ENCODE assay signal across 8 mouse cellular contexts in the genomic region with DNA sequence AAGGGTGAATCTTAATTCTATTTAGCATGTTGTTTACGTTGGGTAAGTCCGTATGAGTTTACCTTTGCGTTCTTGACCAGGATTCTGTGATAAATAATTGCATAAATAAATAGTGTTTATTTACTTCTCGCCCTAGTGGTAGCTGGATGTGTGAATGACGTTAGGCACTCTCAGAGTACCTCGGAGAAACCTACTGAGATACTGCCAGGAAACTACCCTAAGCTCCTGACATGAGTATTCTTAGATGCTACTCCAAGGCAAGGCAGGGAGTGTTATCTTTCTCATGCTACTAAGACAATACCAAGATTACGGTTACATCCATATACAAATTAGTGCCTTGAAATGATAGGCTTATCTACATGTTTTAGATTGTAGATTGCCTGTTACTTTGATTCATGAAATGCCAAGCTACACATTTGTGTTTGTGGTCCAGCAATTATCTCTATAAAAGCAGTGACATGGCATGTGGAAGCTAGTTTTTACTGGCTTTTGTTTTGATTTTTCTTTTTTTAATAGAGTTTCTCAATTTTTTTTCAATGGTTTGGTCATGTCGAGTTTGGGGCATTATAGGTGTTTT. TPM values are rescaled to one million over a fixed set of nuclear protein-coding genes. Genes with fewer than 3 reads are reported as not detected.
DNase-seq lines count a peak whose midpoint lies in the region; ATAC-seq and TF ChIP-seq lines count a peak whose summit lies in the region.

No protein-coding gene starts in this region.

- no peak for ATAC-seq in heart, embryonic 12.5 days (ENCODE audit: insufficient number of reproducible peaks, low FRiP score)
- no peak for ATAC-seq in forebrain, embryonic 14.5 days
- ATAC-seq in liver, postnatal 0 days, result no peak
- ATAC-seq in cerebellum, adult (ENCODE audit: insufficient number of reproducible peaks, low FRiP score, low TSS enrichment), result no peak

- no peaks in the 10 kb centered on the region for H3K27me3 ChIP-seq in heart, embryonic 12.5 days (replicated peaks)
- no peaks in the 10 kb centered on the region for H3K27me3 ChIP-seq in forebrain, embryonic 14.5 days (replicated peaks; ENCODE audit: control insufficient read depth, insufficient read depth, low read length)
- no peaks in the 10 kb centered on the region for H3K27me3 ChIP-seq in liver, postnatal 0 days (ENCODE audit: insufficient read depth, low read length)

- peak overlapping the region; percentile 91 for H3K4me3 ChIP-seq in heart, embryonic 12.5 days
- peak overlapping the region; percentile 85 for H3K4me3 ChIP-seq in forebrain, embryonic 14.5 days (ENCODE audit: low read depth, low read length)
- H3K4me3 ChIP-seq in liver, postnatal 0 days (ENCODE audit: low read depth, low read length), result peak overlapping the region; percentile 91

- peaks cover 5% of the 10 kb centered on the region; the same call in 1 of the 2 replicates for H3K36me3 ChIP-seq in heart, embryonic 12.5 days
- H3K36me3 ChIP-seq in forebrain, embryonic 14.5 days (ENCODE audit: control insufficient read depth, insufficient read depth, low read length), result peaks cover 3% of the 10 kb centered on the region; the same call in 1 of the 2 replicates
- peaks cover 10% of the 10 kb centered on the region for H3K36me3 ChIP-seq in liver, postnatal 0 days (replicated peaks; ENCODE audit: insufficient read depth, low read length)

- no peaks in the 10 kb centered on the region for H3K9me3 ChIP-seq in heart, embryonic 12.5 days (replicated peaks)
- H3K9me3 ChIP-seq in forebrain, embryonic 14.5 days (replicated peaks; ENCODE audit: control insufficient read depth, low read length), result no peaks in the 10 kb centered on the region
- no peaks in the 10 kb centered on the region for H3K9me3 ChIP-seq in liver, postnatal 0 days (ENCODE audit: low read length)

- peak overlapping the region; percentile 96 for H3K9ac ChIP-seq in heart, embryonic 12.5 days
- H3K9ac ChIP-seq in forebrain, embryonic 14.5 days (ENCODE audit: low read length), result peak overlapping the region; percentile 95
- peak overlapping the region; percentile 96 for H3K9ac ChIP-seq in liver, postnatal 0 days (replicated peaks)

- TF ChIP-seq CTCF in liver, postnatal 0 days (IDR thresholded peaks at IDR 0.05; ENCODE audit: low read depth), result no peak

- WGBS in heart, embryonic 12.5 days, result 6% methylated on average over 8 of the region's 8 CpGs
- 11% methylated on average over 8 of the region's 8 CpGs for WGBS in forebrain, embryonic 14.5 days
- WGBS in liver, postnatal 0 days (ENCODE audit: insufficient replicate concordance), result 5% methylated on average over 8 of the region's 8 CpGs

- H3K4me1 ChIP-seq in heart, embryonic 12.5 days (replicated peaks), result peaks cover 12% of the 10 kb centered on the region
- peaks cover 11% of the 10 kb centered on the region for H3K4me1 ChIP-seq in forebrain, embryonic 14.5 days (ENCODE audit: control insufficient read depth, insufficient read depth, low read length)
- H3K4me1 ChIP-seq in liver, postnatal 0 days (ENCODE audit: insufficient read depth), result peaks cover 13% of the 10 kb centered on the region

- H3K27ac ChIP-seq in heart, embryonic 12.5 days (ENCODE audit: poor library complexity, severe bottlenecking), result peak overlapping the region; percentile 95; the same call in 1 of the 2 replicates
- no peak overlapping the region for H3K27ac ChIP-seq in forebrain, embryonic 14.5 days (ENCODE audit: low read depth, low read length)
- peak overlapping the region; percentile 96; the same call in 1 of the 2 replicates for H3K27ac ChIP-seq in liver, postnatal 0 days (ENCODE audit: low read depth)

- peak overlapping the region; percentile 84 for H3K4me2 ChIP-seq in heart, embryonic 12.5 days
- peak overlapping the region; percentile 71 for H3K4me2 ChIP-seq in forebrain, embryonic 14.5 days (ENCODE audit: low read length)
- H3K4me2 ChIP-seq in liver, postnatal 0 days (ENCODE audit: low read depth, low read length), result peak overlapping the region; percentile 91

- no peak for DNase-seq in heart, adult 8-10 months (ENCODE audit: low spot score)
- peak; percentile 13 for DNase-seq in ES-CJ7 (ENCODE audit: low read depth, low spot score)
- DNase-seq in forebrain, embryonic 14.5 days (ENCODE audit: low spot score), result peak; percentile 6
- no peak for DNase-seq in liver, postnatal 0 days
- DNase-seq in left cerebral cortex, postnatal 25 days (ENCODE audit: low spot score in 2 of 2), result no peak
- no peak for DNase-seq in gastrocnemius, postnatal 36 days

- no peak for TF ChIP-seq EP300 in liver, postnatal 0 days (IDR thresholded peaks at IDR 0.05; ENCODE audit: low read depth)

- intact Hi-C loops in left cerebral cortex, postnatal 25 days (cut with DNase I), result loop anchor here (2.0 kb wide), 2 partner anchors 71 to 91 kb away; a partner anchor contains a TSS
- intact Hi-C loops in gastrocnemius, postnatal 36 days (cut with DNase I), result no loop called here

RNA-seq across cellular contexts. Expression of a gene that starts 1.4 kb away (rescaled TPM):
- 0.18 TPM in 1 of 2 replicates, not detected in the other for polyA plus RNA-seq in heart, embryonic 12.5 days (2016; fragmentation: Nextera tagmentation; extraction: Ambion mirVana)
- total RNA-seq in heart, adult 8-10 months (2022), result not detected
- 0.50 and 0.83 TPM in 2 replicates for polyA plus RNA-seq in forebrain, embryonic 14.5 days (2014; fragmentation: Nextera tagmentation; extraction: Ambion mirVana)
- 0.06 TPM in 1 of 2 replicates, not detected in the other for polyA plus RNA-seq in liver, postnatal 0 days (2015; fragmentation: Nextera tagmentation; extraction: Ambion mirVana)
- under 1 TPM in 1 of 2 experiments, not detected in 1; 0.18 TPM for total RNA-seq in left cerebral cortex, postnatal 25 days (2021)
- not detected for total RNA-seq in gastrocnemius, postnatal 36 days (2021)

RNA-seq across cellular contexts. Expression of a gene that starts 1.5 kb away (rescaled TPM):
- 44.4 and 49.2 TPM in 2 replicates for polyA plus RNA-seq in heart, embryonic 12.5 days (2016; fragmentation: Nextera tagmentation; extraction: Ambion mirVana)
- 10 to 100 TPM in 3 of 4 experiments, 1 to 10 TPM in 1; 8.5 to 14.5 (median 11.3) TPM for total RNA-seq in heart, adult 8-10 months (2022)
- 40.1 and 48.9 TPM in 2 replicates for polyA plus RNA-seq in forebrain, embryonic 14.5 days (2014; fragmentation: Nextera tagmentation; extraction: Ambion mirVana)
- polyA plus RNA-seq in liver, postnatal 0 days (2015; fragmentation: Nextera tagmentation; extraction: Ambion mirVana), result 10.8 and 12.1 TPM in 2 replicates
- total RNA-seq in left cerebral cortex, postnatal 25 days (2021), result 10 to 100 TPM; 35.9 to 38.3 TPM
- 1 to 10 TPM; 5.3 to 7.5 TPM for total RNA-seq in gastrocnemius, postnatal 36 days (2021)

Comparison
In these comparisons a context has a peak if more than half of its experiments do, and no peak if none do; other contexts are left out.
1. DNase-seq: peak in ES-CJ7 (single experiment) and forebrain, embryonic 14.5 days (single experiment); none in heart, adult 8-10 months (single experiment), liver, postnatal 0 days (single experiment), left cerebral cortex, postnatal 25 days (0 of 2) and gastrocnemius, postnatal 36 days (0 of 2).
2. Peak in every context shown above with its lines, with median percentiles within 50 percentile points of each other: H3K4me2 ChIP-seq, H3K4me3 ChIP-seq and H3K9ac ChIP-seq.